In the genomic region with DNA sequence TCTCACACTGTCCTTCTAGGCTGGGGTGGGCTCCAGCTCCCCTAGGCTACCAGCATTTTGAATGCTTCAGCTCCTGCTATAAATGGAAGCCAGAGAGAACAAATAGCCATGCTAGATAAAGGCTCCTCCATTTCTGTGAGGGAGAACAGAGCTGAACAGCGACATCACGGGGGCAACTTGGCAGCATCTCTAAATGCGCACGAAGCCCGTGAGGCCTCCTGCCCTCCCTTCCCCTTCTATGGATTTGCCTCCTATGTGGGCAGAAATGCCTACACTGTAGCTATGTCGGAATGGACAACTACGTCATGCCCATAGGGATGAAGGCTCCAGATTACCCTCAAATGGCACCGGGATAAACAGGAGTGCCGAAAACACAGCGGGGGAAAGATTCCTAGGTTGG, we compare ENCODE assay signal across 14 mouse cellular contexts.
DNase-seq lines count a peak whose midpoint lies in the region; ATAC-seq lines count a peak whose summit lies in the region.
"Had no signal": no experiment of that assay in that cellular context is flagged by ENCODE, and none has a peak within 500 bp of the region (broad histone marks: within the 10 kb centered on the region; RNA-seq: fewer than 3 reads in every experiment).

No protein-coding gene starts in this region.

- H3K27me3 ChIP-seq in hindbrain, embryonic 16.5 days (replicated peaks; ENCODE audit: control insufficient read depth, insufficient read depth, low read length): no peaks in the 10 kb centered on the region
- H3K27me3 ChIP-seq: limb, embryonic 13.5 days had no signal

- 83% methylated on average over 10 of the region's 10 CpGs for WGBS in hindbrain, embryonic 16.5 days

- peaks cover 3% of the 10 kb centered on the region; the same call in 1 of the 2 replicates for H3K4me1 ChIP-seq in hindbrain, embryonic 16.5 days (ENCODE audit: control insufficient read depth, insufficient read depth, low read depth, low read length)

- ATAC-seq in frontal cortex, adult (ENCODE audit: low TSS enrichment): peak; percentile 11; the same call in 1 of the 2 replicates
- no peak for ATAC-seq in hindbrain, embryonic 16.5 days
- ATAC-seq in CD4-positive, CD25-positive, alpha-beta regulatory T cell, adult 4 months: no peak

- H3K9ac ChIP-seq in hindbrain, embryonic 16.5 days (ENCODE audit: low read depth, low read length): no peak overlapping the region; the same call in 1 of the 2 replicates
- H3K9ac ChIP-seq: limb, embryonic 13.5 days had no signal

- peaks cover 15% of the 10 kb centered on the region for H3K36me3 ChIP-seq in hindbrain, embryonic 16.5 days (ENCODE audit: control insufficient read depth, insufficient read depth, low read length)

- 0 out of 2 replicates have a peak overlapping the region, but pooled peaks have one; percentile 3 for H3K27ac ChIP-seq in hindbrain, embryonic 16.5 days (ENCODE audit: low read depth, low read length)
- H3K27ac ChIP-seq: limb, embryonic 13.5 days had no signal

- H3K4me3 ChIP-seq in hindbrain, embryonic 16.5 days (ENCODE audit: low read length): no peak overlapping the region
- H3K4me3 ChIP-seq: limb, embryonic 13.5 days had no signal

- no peak for DNase-seq in frontal cortex, postnatal 10 days (ENCODE audit: low spot score in 2 of 2)
- DNase-seq in left cerebral cortex, adult 18-20 months (ENCODE audit: low spot score in 2 of 2): peak; percentile 48 to 70
- DNase-seq in left cerebral cortex, adult 11 months (ENCODE audit: low spot score): no peak
- peak; percentile 44 for DNase-seq in right cerebral cortex, postnatal 14 days
- DNase-seq in yolk sac, embryonic 10.5 days (ENCODE audit: low spot score): no peak
- DNase-seq: cerebellum, adult 18-20 months; gastrocnemius, postnatal 25 days; kidney, adult 8-10 months; lung, adult 18-20 months had no signal

- H3K9me3 ChIP-seq in hindbrain, embryonic 16.5 days (ENCODE audit: control insufficient read depth, low read length): no peaks in the 10 kb centered on the region
- H3K9me3 ChIP-seq: G1E; limb, embryonic 13.5 days had no signal

- no peak overlapping the region for H3K4me2 ChIP-seq in hindbrain, embryonic 16.5 days (ENCODE audit: low read length)
- H3K4me2 ChIP-seq: limb, embryonic 13.5 days had no signal

Comparison
In these comparisons a context has a peak if more than half of its experiments do, and no peak if none do; other contexts are left out.
1. DNase-seq: peak in left cerebral cortex, adult 18-20 months (2 of 2) and right cerebral cortex, postnatal 14 days (single experiment); none in frontal cortex, postnatal 10 days (0 of 2), left cerebral cortex, adult 11 months (single experiment) and yolk sac, embryonic 10.5 days (single experiment).